Mouse (Mus musculus): ENCODE data around the gene Mrpl22. TPM values are rescaled to one million over a fixed set of nuclear protein-coding genes. Genes with fewer than 3 reads are reported as not detected.
"Not testable (repeated sequence)": the region's sequence is repeated elsewhere in the genome, so short reads cannot be mapped to it uniquely, and the experiment has no call there.

The Mrpl22 gene
- polyA plus RNA-seq, 1 experiment from 2014 or later = 128 TPM

- TF ChIP-seq CTCF (IDR thresholded peaks at IDR 0.05; ENCODE audit: low read depth) = no peak
- H3K27ac ChIP-seq (ENCODE audit: low read depth) = no peak overlapping the region
- H3K4me1 ChIP-seq (ENCODE audit: insufficient read depth) = no peaks in the 10 kb centered on the region
- WGBS = 82% methylated on average over 7 of the region's 7 CpGs
- no peaks in the 10 kb centered on the region for H3K27me3 ChIP-seq (ENCODE audit: insufficient read depth, low read length)
- ATAC-seq (ENCODE audit: insufficient read depth) = no peak
- no peaks in the 10 kb centered on the region for H3K9me3 ChIP-seq (ENCODE audit: low read depth, low read length)
- no peak overlapping the region for H3K4me3 ChIP-seq (ENCODE audit: low read depth, low read length)
- H3K36me3 ChIP-seq (ENCODE audit: insufficient read depth) = peaks cover 30% of the 10 kb centered on the region
- no peak overlapping the region for H3K4me2 ChIP-seq
- DNase-seq = no peak
- H3K9ac ChIP-seq = no peak overlapping the region
Measured at GRCm38 (mm10) chr11:58180756-58181155, 9.3 kb downstream of the Mrpl22 start.

DNA sequence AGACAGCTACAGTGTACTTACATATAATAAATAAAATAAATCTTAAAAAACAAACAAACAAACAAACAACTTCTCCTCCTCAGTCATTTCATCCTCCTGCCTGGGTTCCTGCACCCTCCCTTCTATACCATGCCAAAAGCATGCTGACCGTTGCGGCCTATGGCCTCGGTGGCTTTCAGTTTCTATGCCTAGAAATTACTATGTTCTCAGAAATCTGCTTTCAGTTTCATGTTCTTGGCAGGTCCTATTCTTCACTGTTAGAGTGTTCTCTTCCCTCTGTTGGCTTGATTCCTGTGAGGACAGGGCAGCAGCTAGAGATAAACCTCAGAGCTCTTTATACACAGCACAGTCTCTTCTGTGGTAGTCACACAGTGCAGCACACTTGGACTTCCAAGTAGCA lies 12.1 kb downstream of the Mrpl22 start:
- TF ChIP-seq CTCF (IDR thresholded peaks at IDR 0.05; ENCODE audit: low read depth) = no peak
- WGBS = 91% methylated on average over 3 of the region's 3 CpGs
- DNase-seq = no peak
- Histone ChIP-seq H3K4me2 (no peak overlapping the region), H3K4me1 (ENCODE audit: insufficient read depth) (no peaks in the 10 kb centered on the region), H3K9me3 (ENCODE audit: low read depth, low read length) (no peaks in the 10 kb centered on the region), H3K4me3 (ENCODE audit: low read depth, low read length) (no peak overlapping the region), H3K9ac (no peak overlapping the region), H3K27me3 (ENCODE audit: insufficient read depth, low read length) (no peaks in the 10 kb centered on the region), H3K27ac (ENCODE audit: low read depth) (no peak overlapping the region), H3K36me3 (ENCODE audit: insufficient read depth) (peaks cover 3% of the 10 kb centered on the region)
- ATAC-seq (ENCODE audit: insufficient read depth) = no peak

GRCm38 (mm10) chr11:58189675-58190074 lies 18.2 kb downstream of the Mrpl22 start:
- Histone ChIP-seq H3K4me2 (no peak overlapping the region), H3K9me3 (ENCODE audit: low read depth, low read length) (no peaks in the 10 kb centered on the region), H3K27ac (ENCODE audit: low read depth) (no peak overlapping the region), H3K9ac (no peak overlapping the region), H3K36me3 (ENCODE audit: insufficient read depth) (no peaks in the 10 kb centered on the region), H3K4me3 (ENCODE audit: low read depth, low read length) (no peak overlapping the region), H3K4me1 (ENCODE audit: insufficient read depth) (no peaks in the 10 kb centered on the region), H3K27me3 (ENCODE audit: insufficient read depth, low read length) (no peaks in the 10 kb centered on the region)
- no peak for ATAC-seq (ENCODE audit: insufficient read depth)
- 86% methylated on average over 6 of the region's 6 CpGs for WGBS
- TF ChIP-seq CTCF (IDR thresholded peaks at IDR 0.05; ENCODE audit: low read depth) = no peak
- DNase-seq = no peak

- Histone ChIP-seq H3K27ac (ENCODE audit: low read depth) (peak overlapping the region; percentile 61; the same call in 1 of the 2 replicates), H3K36me3 (ENCODE audit: insufficient read depth) (no peaks in the 10 kb centered on the region), H3K4me1 (ENCODE audit: insufficient read depth) (no peaks in the 10 kb centered on the region), H3K9me3 (ENCODE audit: low read depth, low read length) (no peaks in the 10 kb centered on the region), H3K27me3 (ENCODE audit: insufficient read depth, low read length) (no peaks in the 10 kb centered on the region), H3K4me2 (no peak overlapping the region), H3K9ac (no peak overlapping the region), H3K4me3 (ENCODE audit: low read depth, low read length) (no peak overlapping the region)
- no peak for TF ChIP-seq CTCF (IDR thresholded peaks at IDR 0.05; ENCODE audit: low read depth)
- DNase-seq (no peak), ATAC-seq (ENCODE audit: insufficient read depth) (no peak)
- 39% methylated on average over 3 of the region's 3 CpGs for WGBS
Measured at GRCm38 (mm10) chr11:58193326-58193725, 21.9 kb downstream of the Mrpl22 start.

GRCm38 (mm10) chr11:58193860-58194520 lies 22.5 kb downstream of the Mrpl22 start:
- ATAC-seq (ENCODE audit: insufficient read depth) (no peak), DNase-seq (no peak)
- WGBS = 23% methylated on average over 4 of the region's 4 CpGs
- Histone ChIP-seq H3K27ac (ENCODE audit: low read depth) (no peak overlapping the region), H3K4me1 (ENCODE audit: insufficient read depth) (no peaks in the 10 kb centered on the region), H3K27me3 (ENCODE audit: insufficient read depth, low read length) (no peaks in the 10 kb centered on the region), H3K9me3 (ENCODE audit: low read depth, low read length) (no peaks in the 10 kb centered on the region), H3K9ac (no peak overlapping the region), H3K36me3 (ENCODE audit: insufficient read depth) (no peaks in the 10 kb centered on the region), H3K4me3 (ENCODE audit: low read depth, low read length) (no peak overlapping the region), H3K4me2 (no peak overlapping the region)
- no peak for TF ChIP-seq CTCF (IDR thresholded peaks at IDR 0.05; ENCODE audit: low read depth)

DNA sequence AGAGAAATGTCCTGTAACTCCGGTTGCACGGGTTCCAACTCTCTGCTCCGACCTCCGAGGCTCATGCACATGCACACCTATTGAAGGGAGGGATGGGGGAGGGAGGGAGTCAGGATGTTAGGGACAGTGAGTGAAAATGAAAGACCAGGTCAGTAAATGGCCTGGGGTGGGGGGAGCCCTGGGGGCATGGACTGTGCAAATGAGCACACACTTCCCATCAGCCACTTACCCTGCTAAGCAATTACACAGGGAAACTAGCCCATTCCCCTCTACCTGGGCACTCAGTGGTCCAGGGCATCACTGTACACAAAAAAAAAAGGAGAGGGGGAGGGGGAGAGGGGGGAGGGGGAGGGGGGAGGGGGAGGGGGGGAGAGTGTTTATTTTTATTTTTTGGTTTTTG lies 27.2 kb downstream of the Mrpl22 start:
- H3K4me3 ChIP-seq (ENCODE audit: low read depth, low read length) = peak overlapping the region; percentile 45
- no peak for TF ChIP-seq CTCF (IDR thresholded peaks at IDR 0.05; ENCODE audit: low read depth)
- no peaks in the 10 kb centered on the region for H3K27me3 ChIP-seq (ENCODE audit: insufficient read depth, low read length)
- 86% methylated on average over 4 of the region's 4 CpGs for whole genome bisulfite sequencing
- H3K36me3 ChIP-seq (ENCODE audit: insufficient read depth) = no peaks in the 10 kb centered on the region
- peak overlapping the region; percentile 72 for H3K4me2 ChIP-seq
- no peak overlapping the region for H3K27ac ChIP-seq (ENCODE audit: low read depth)
- ATAC-seq (ENCODE audit: insufficient read depth) (0 out of 2 replicates have a peak, but pooled peaks have one; percentile 54), DNase-seq (no peak)
- H3K4me1 ChIP-seq (ENCODE audit: insufficient read depth) = no peaks in the 10 kb centered on the region
- no peaks in the 10 kb centered on the region for H3K9me3 ChIP-seq (ENCODE audit: low read depth, low read length)
- H3K9ac ChIP-seq = no peak overlapping the region

DNA sequence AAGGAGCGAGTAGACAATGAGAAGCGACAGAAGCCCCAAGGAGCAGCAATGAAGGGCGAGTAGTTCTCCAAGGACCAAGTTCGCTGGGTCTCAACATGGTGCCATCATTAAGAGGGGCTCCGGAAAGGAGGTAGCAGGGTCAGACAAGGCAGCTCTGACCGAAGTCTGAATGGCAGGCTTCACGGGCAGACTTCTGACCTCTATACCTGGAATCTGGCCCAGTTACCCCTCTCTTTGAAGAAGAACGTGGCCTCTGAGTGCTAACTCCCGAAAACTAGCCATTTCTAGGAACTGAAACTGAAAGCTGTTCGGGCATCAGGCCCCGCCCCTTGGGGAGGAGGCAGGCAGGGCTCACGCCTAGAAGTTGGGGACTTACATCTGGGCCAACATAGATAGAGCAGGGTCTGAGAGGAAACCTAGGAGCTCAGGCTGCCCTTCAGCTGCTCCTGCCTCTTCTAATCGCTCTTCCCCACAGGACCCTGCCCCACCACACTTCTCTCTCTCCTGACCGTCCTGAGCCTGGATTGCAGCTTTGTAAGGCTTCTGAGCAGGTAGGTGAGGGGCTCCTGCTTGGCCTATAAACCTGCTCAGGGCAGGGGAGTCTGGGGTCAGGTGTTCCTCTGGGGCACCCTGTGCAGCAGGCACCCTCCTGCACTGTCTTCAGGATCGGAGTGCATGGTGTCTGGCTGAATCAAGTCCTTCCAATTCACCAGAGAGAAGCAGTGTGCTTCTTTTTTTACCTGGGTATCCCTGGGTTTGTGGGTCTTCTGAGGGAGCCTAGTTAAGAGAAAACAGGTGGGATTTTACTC lies 28.0 kb downstream of the Mrpl22 start, which contains the start of the genes Igtp and Irgm2:
Gene Igtp (plus strand): TSS at position 328 of the 809 bp plus-strand sequence.
Gene Irgm2 (plus strand): TSS at position 390 of the 809 bp plus-strand sequence.
- WGBS = 6% methylated on average over 14 of the region's 15 CpGs

More for the DNA sequence above, 28.0 kb downstream of the Mrpl22 start, which contains the start of the genes Igtp and Irgm2:
- H3K27me3 ChIP-seq (ENCODE audit: insufficient read depth, low read length); H3K4me1 ChIP-seq (ENCODE audit: insufficient read depth); H3K9me3 ChIP-seq (ENCODE audit: low read depth, low read length); H3K36me3 ChIP-seq (ENCODE audit: insufficient read depth); H3K27ac ChIP-seq (ENCODE audit: low read depth): not testable (repeated sequence)
- peak within 1 kb of the TSS; percentile 45 for H3K4me3 ChIP-seq (ENCODE audit: low read depth, low read length)
- H3K9ac ChIP-seq = peak within 1 kb of the TSS; percentile 41
- ATAC-seq (ENCODE audit: insufficient read depth) (peak; percentile 94), DNase-seq (peak; percentile 86)
- H3K4me2 ChIP-seq = peak within 1 kb of the TSS; percentile 72
